Mouse (Mus musculus): ENCODE results near the gene Bicral. TPM values are rescaled to one million over a fixed set of nuclear protein-coding genes. Genes with fewer than 3 reads are reported as not detected.
"Not testable (repeated sequence)": the region's sequence is repeated elsewhere in the genome, so short reads cannot be mapped to it uniquely, and the experiment has no call there.

Gene Bicral
- polyA plus RNA-seq, 1 experiment from 2014 or later: 3.2 TPM

DNA sequence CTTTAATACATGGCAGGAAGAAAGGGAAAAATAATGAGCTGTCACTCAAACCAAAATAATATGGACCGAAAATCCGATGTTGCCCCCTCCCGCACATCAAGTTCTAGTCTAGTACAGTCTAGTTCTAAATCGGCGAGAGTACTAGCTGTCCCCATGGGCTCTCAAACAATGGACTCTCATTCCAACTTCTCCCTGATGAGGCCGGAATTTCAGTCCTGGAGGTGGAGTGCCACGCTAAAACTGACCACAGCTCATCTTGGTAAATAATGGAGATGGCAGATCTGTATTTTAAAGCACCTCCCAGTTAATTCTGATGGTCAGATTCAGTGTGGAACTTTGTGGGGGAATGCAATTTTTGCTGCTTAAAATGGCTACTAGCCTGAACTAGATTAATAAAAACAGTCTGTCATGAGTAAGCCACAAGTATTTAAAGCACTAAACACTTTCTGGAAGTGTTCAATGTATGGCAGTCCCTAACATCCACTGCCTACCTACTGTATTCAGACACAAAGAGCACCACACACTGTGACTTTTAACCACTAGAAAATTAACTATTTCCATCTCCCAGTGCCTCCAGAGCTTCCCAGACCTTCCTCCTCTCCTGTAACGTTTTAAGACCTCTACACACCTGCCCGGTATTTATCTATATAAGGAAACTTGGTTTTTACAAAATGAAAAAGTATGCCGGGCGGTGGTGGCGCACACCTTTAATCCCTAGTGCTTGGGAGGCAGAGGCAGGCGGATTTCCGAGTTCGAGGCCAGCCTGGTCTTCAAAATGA lies 2.8 kb downstream of the Bicral start:
- no peaks in the 10 kb centered on the region for H3K9me3 ChIP-seq (replicated peaks)
- ATAC-seq (replicated peaks; ENCODE audit: insufficient number of reproducible peaks, insufficient read depth, low FRiP score, low read depth): no peak
- H3K27ac ChIP-seq: peak overlapping the region; percentile 100
- H3K36me3 ChIP-seq: no peaks in the 10 kb centered on the region
- 45% methylated on average over 15 of the region's 15 CpGs for WGBS
- H3K9ac ChIP-seq: peak overlapping the region; percentile 100
- peak overlapping the region; percentile 98 for H3K4me3 ChIP-seq
- no peaks in the 10 kb centered on the region for H3K27me3 ChIP-seq
- H3K4me2 ChIP-seq: peak overlapping the region; percentile 69
- peaks cover 34% of the 10 kb centered on the region for H3K4me1 ChIP-seq (replicated peaks)

DNA sequence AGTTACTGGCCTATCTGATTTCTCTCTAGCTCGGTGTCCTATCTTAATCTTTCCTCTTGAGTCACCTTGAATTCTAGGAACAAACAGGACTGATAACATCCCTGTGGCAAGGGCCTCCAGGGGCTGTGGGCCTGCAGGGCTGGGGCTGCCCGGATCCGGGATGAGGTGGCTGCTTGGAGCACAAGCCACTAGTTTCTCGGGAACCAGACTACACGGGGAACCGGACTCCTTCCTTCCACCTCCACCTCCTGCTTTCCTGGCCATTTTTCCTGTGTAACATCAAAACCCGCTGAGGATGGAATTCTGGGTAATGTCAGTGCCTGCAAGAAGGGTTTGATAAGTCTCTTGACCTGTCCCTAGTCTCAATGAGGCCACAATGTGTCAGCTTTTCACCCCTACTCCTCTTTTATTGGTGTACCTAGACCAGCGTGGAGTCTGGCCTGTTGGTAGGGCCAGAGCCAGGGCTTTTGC lies 3.6 kb downstream of the Bicral start:
- peak overlapping the region; percentile 98 for H3K4me3 ChIP-seq
- no peaks in the 10 kb centered on the region for H3K9me3 ChIP-seq (replicated peaks)
- WGBS: 28% methylated on average over 8 of the region's 8 CpGs
- peaks cover 34% of the 10 kb centered on the region for H3K4me1 ChIP-seq (replicated peaks)
- no peaks in the 10 kb centered on the region for H3K27me3 ChIP-seq
- H3K27ac ChIP-seq: peak overlapping the region; percentile 100
- no peaks in the 10 kb centered on the region for H3K36me3 ChIP-seq
- H3K9ac ChIP-seq: peak overlapping the region; percentile 52
- no peak for ATAC-seq (replicated peaks; ENCODE audit: insufficient number of reproducible peaks, insufficient read depth, low FRiP score, low read depth)
- H3K4me2 ChIP-seq: peak overlapping the region; percentile 69

DNA sequence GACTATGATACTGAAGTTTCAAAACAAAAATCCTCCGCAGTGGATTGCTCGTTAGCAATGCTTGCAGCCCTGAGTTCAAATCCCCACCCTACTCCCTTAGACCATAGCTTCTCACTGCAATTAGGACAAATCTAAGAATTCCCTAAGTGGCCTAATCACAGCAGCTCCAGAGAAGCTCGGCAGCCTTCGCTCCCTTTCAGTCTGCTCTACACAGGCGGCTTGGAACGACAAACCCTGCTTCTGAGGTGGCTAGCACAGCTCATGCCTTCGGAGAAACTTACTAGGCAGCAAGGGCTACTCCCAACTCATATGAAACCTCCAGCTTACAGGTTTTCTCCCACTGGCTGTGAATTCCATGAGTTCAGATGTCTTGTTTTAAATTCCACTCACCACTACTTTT lies 4.2 kb downstream of the Bicral start:
- no peak for ATAC-seq (replicated peaks; ENCODE audit: insufficient number of reproducible peaks, insufficient read depth, low FRiP score, low read depth)
- WGBS: 69% methylated on average over 7 of the region's 7 CpGs

GRCm38 (mm10) chr17:46853281-46853680 lies 5.0 kb downstream of the Bicral start:
- Histone ChIP-seq H3K9ac (no peak overlapping the region), H3K36me3 (no peaks in the 10 kb centered on the region), H3K4me3 (no peak overlapping the region), H3K9me3 (replicated peaks) (no peaks in the 10 kb centered on the region), H3K27me3 (no peaks in the 10 kb centered on the region), H3K4me1 (replicated peaks) (peaks cover 34% of the 10 kb centered on the region), H3K27ac (peak overlapping the region; percentile 100), H3K4me2 (peak overlapping the region; percentile 29)
- WGBS: 29% methylated on average over 6 of the region's 6 CpGs
- ATAC-seq (replicated peaks; ENCODE audit: insufficient number of reproducible peaks, insufficient read depth, low FRiP score, low read depth): peak; percentile 29

More for the DNA sequence above, 4.2 kb downstream of the Bicral start:
- Histone ChIP-seq H3K4me1 (replicated peaks) (peaks cover 34% of the 10 kb centered on the region), H3K9me3 (replicated peaks) (no peaks in the 10 kb centered on the region), H3K36me3 (no peaks in the 10 kb centered on the region), H3K4me3 (no peak overlapping the region), H3K4me2 (0 out of 2 replicates have a peak overlapping the region, but pooled peaks have one; percentile 69), H3K27ac (peak overlapping the region; percentile 100), H3K9ac (no peak overlapping the region), H3K27me3 (no peaks in the 10 kb centered on the region)

DNA sequence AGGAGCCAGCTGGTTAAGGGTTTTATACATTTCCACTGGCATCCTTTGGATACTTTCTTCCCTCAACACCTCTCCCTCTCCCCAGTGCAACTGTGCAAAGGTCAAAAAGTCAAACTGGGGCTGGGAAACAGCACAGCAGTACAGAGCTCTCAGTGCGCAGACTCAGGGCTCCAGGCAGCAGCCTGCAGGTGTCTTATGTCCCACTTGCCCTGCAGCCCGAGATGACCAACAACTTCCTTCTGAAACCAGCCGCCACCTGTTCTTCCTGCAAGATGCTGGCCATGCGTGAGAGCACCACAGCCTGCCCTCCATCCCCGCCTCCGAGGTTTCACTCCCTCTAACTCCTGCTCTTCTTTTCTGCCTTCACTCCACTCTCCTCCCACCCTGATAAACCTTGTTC lies 5.6 kb downstream of the Bicral start:
- H3K4me2 ChIP-seq: peak overlapping the region; percentile 29
- peak overlapping the region; percentile 100 for H3K27ac ChIP-seq
- no peaks in the 10 kb centered on the region for H3K36me3 ChIP-seq
- WGBS: 30% methylated on average over 6 of the region's 6 CpGs
- no peak for ATAC-seq (replicated peaks; ENCODE audit: insufficient number of reproducible peaks, insufficient read depth, low FRiP score, low read depth)
- H3K4me1 ChIP-seq (replicated peaks): peaks cover 34% of the 10 kb centered on the region
- no peak overlapping the region for H3K4me3 ChIP-seq
- no peak overlapping the region for H3K9ac ChIP-seq
- no peaks in the 10 kb centered on the region for H3K27me3 ChIP-seq
- H3K9me3 ChIP-seq (replicated peaks): no peaks in the 10 kb centered on the region

- no peak for ATAC-seq (replicated peaks; ENCODE audit: insufficient number of reproducible peaks, insufficient read depth, low FRiP score, low read depth)
These were observed 11.1 kb downstream of the Bicral start for GRCm38 (mm10) chr17:46847206-46847605.

GRCm38 (mm10) chr17:46846573-46846972 lies 11.7 kb downstream of the Bicral start:
- ATAC-seq (replicated peaks; ENCODE audit: insufficient number of reproducible peaks, insufficient read depth, low FRiP score, low read depth); H3K9me3 ChIP-seq (replicated peaks); H3K4me3 ChIP-seq; H3K4me2 ChIP-seq; H3K27ac ChIP-seq; H3K4me1 ChIP-seq (replicated peaks); H3K36me3 ChIP-seq; H3K9ac ChIP-seq; H3K27me3 ChIP-seq: not testable (repeated sequence)
- WGBS: 95% methylated on average over 17 of the region's 18 CpGs

More at GRCm38 (mm10) chr17:46847206-46847605, 11.1 kb downstream of the Bicral start:
- H3K4me3 ChIP-seq: no peak overlapping the region
- 90% methylated on average over 7 of the region's 7 CpGs for WGBS
- H3K36me3 ChIP-seq: no peaks in the 10 kb centered on the region
- H3K9me3 ChIP-seq (replicated peaks): no peaks in the 10 kb centered on the region
- peaks cover 7% of the 10 kb centered on the region for H3K4me1 ChIP-seq (replicated peaks)
- no peaks in the 10 kb centered on the region for H3K27me3 ChIP-seq
- no peak overlapping the region for H3K9ac ChIP-seq
- H3K4me2 ChIP-seq: no peak overlapping the region
- no peak overlapping the region for H3K27ac ChIP-seq

DNA sequence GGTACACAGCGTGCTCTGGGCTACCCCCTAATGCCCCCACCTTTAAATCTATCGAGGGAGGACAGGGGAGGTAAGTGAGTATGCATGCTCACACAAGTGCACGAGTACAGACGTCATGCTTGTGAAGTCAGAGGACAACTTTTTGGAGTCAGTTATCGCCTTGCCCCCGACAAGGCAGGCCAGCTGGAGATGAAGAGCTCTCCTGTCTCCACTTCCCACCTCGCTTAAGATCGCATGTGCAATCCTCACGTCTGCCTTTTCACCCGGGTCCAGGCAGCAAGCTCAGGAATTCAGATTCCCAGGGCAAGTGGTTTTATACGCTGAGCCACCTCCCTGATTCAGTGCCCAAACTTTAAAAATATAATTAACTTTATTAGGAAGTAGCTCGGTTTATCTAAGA lies 13.0 kb downstream of the Bicral start:
- H3K4me2 ChIP-seq: no peak overlapping the region
- 58% methylated on average over 12 of the region's 12 CpGs for WGBS
- H3K27ac ChIP-seq: no peak overlapping the region
- H3K4me1 ChIP-seq (replicated peaks): peaks cover 7% of the 10 kb centered on the region
- ATAC-seq (replicated peaks; ENCODE audit: insufficient number of reproducible peaks, insufficient read depth, low FRiP score, low read depth): no peak
- H3K27me3 ChIP-seq: no peaks in the 10 kb centered on the region
- H3K9me3 ChIP-seq (replicated peaks): no peaks in the 10 kb centered on the region
- no peak overlapping the region for H3K9ac ChIP-seq
- no peaks in the 10 kb centered on the region for H3K36me3 ChIP-seq
- no peak overlapping the region for H3K4me3 ChIP-seq

- H3K4me3 ChIP-seq: no peak overlapping the region
- 67% methylated on average over 10 of the region's 10 CpGs for WGBS
- no peak for ATAC-seq (replicated peaks; ENCODE audit: insufficient number of reproducible peaks, insufficient read depth, low FRiP score, low read depth)
- H3K9ac ChIP-seq: no peak overlapping the region
- H3K36me3 ChIP-seq: no peaks in the 10 kb centered on the region
- no peak overlapping the region for H3K4me2 ChIP-seq
- peaks cover 7% of the 10 kb centered on the region for H3K4me1 ChIP-seq (replicated peaks)
- H3K9me3 ChIP-seq (replicated peaks): no peaks in the 10 kb centered on the region
- no peak overlapping the region for H3K27ac ChIP-seq
- H3K27me3 ChIP-seq: no peaks in the 10 kb centered on the region
These were observed 13.5 kb downstream of the Bicral start for GRCm38 (mm10) chr17:46844811-46845210.

DNA sequence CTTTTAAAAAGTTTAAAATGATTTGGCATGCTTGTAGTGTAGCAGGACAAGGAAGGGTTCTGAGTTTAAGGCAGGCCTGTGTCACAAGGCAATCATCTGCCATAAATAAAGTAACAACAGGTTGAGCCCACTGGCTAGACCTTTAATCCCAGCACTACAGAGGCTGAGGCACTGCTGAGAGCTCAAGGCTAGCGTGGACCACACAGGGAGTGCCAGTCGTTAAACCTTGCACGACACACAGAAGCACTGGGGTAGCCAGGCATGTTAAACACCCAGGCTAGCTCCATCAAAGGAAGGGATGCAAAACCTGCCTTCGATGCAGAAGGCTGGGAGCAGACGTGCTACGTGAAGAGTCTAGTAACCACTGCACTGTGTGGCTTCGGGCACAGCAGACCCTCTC lies 14.6 kb downstream of the Bicral start:
- 78% methylated on average over 7 of the region's 7 CpGs for WGBS

GRCm38 (mm10) chr17:46843022-46843421 lies 15.3 kb downstream of the Bicral start:
- Histone ChIP-seq H3K27me3 (no peaks in the 10 kb centered on the region), H3K27ac (no peak overlapping the region), H3K4me2 (no peak overlapping the region), H3K4me3 (no peak overlapping the region), H3K9ac (no peak overlapping the region), H3K36me3 (no peaks in the 10 kb centered on the region), H3K9me3 (replicated peaks) (no peaks in the 10 kb centered on the region), H3K4me1 (replicated peaks) (peaks cover 7% of the 10 kb centered on the region)
- ATAC-seq (replicated peaks; ENCODE audit: insufficient number of reproducible peaks, insufficient read depth, low FRiP score, low read depth): no peak; the same call in 1 of the 2 replicates
- 48% methylated on average over 2 of the region's 2 CpGs for WGBS

More for the DNA sequence above, 14.6 kb downstream of the Bicral start:
- Histone ChIP-seq H3K27ac (no peak overlapping the region), H3K9me3 (replicated peaks) (no peaks in the 10 kb centered on the region), H3K4me1 (replicated peaks) (peaks cover 7% of the 10 kb centered on the region), H3K36me3 (no peaks in the 10 kb centered on the region), H3K4me2 (no peak overlapping the region), H3K9ac (no peak overlapping the region), H3K4me3 (no peak overlapping the region), H3K27me3 (no peaks in the 10 kb centered on the region)
- ATAC-seq (replicated peaks; ENCODE audit: insufficient number of reproducible peaks, insufficient read depth, low FRiP score, low read depth): no peak

Measured in heart, embryonic 15.5 days (tissue).